8 mouse cellular contexts compared by ENCODE assay signal in the genomic region with DNA sequence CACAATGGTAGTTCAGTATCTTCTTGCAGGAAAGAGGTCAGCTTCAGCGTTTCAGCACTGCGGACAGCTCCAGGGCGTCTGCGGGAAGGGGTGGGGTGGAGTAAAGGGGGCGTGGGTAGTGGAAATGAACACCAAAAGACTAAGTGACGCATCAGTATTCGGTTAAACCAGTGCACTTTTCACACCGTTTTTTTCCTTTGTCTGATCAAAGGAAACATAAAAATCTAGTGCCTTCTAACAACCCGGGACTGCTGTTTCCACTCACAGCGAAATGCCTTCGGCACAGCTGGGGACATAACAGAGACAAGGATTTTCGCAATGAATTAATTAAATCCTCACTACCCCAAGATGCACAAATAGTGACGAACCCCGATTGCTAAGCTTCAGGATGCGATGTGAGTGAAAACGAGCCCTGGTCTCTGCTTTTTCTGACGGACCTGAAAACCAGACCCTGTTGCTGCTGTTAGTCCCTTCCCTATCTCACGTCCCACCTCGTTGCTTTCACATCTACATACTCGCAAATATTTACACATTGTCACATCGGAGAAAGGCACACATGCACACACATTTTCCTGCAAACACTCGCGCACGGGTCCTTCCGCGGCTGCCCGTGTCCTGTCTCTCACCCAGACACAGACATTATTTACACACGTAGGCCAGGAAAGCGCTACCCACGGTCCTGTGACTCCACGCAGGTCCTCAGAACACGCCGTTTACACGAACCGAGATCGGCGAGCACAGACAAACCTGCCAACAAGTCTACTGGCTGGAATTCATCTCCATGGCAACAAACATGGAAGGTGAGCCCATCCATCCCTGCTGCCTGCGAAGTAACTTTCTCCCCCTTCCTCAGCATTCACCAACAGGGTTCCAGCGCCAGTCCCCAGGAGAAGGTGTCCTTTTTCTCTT. TPM values are rescaled to one million over a fixed set of nuclear protein-coding genes. Genes with fewer than 3 reads are reported as not detected.
A peak's percentile ranks its signal among the peaks of the same experiment; 100 is the strongest.
DNase-seq lines count a peak whose midpoint lies in the region; ATAC-seq and TF ChIP-seq lines count a peak whose summit lies in the region.

A gene (plus strand): TSS at position 790 of the 909 bp plus-strand sequence.

- DNase-seq in brain, embryonic 14.5 days (ENCODE audit: low read depth), result peak; percentile 86
- DNase-seq in forebrain, embryonic 11.5 days (ENCODE audit: low spot score), result peak; percentile 89
- peak; percentile 81 to 92 for DNase-seq in heart, postnatal 10 days
- DNase-seq in kidney, postnatal 25 days, result peak; percentile 76 to 78
- peak; percentile 36 to 49 (median 43) for DNase-seq in liver, embryonic 14.5 days (ENCODE audit: low read depth in 3 of 3, low spot score in 3 of 3)
- peak; percentile 85 for DNase-seq in neural tube, embryonic 11.5 days (ENCODE audit: low spot score)

- no peak for TF ChIP-seq CTCF in C2C12 (IDR thresholded peaks at IDR 0.05; ENCODE audit: control insufficient read depth, insufficient read depth, insufficient read length)
- TF ChIP-seq CTCF in brain, embryonic 14.5 days (IDR thresholded peaks at IDR 0.05; ENCODE audit: borderline replicate concordance, extremely low read depth, insufficient read depth, insufficient read length), result no peak
- no peak for TF ChIP-seq CTCF in liver, embryonic 14.5 days (IDR thresholded peaks at IDR 0.05; ENCODE audit: low read depth)

- peak within 1 kb of the TSS; percentile 70 for H3K4me2 ChIP-seq in forebrain, embryonic 11.5 days (ENCODE audit: low read depth, low read length, severe bottlenecking)
- peak within 1 kb of the TSS; percentile 51 for H3K4me2 ChIP-seq in liver, embryonic 14.5 days (ENCODE audit: low read depth)
- peak within 1 kb of the TSS; percentile 64 for H3K4me2 ChIP-seq in neural tube, embryonic 11.5 days (ENCODE audit: low read depth)
- peak within 1 kb of the TSS; percentile 48 for H3K4me2 ChIP-seq in stomach, embryonic 16.5 days (ENCODE audit: low read depth, low read length)

- TF ChIP-seq EP300 in liver, embryonic 14.5 days (IDR thresholded peaks at IDR 0.05; ENCODE audit: low read depth), result no peak

- peak within 1 kb of the TSS; percentile 22 for H3K4me3 ChIP-seq in C2C12 (ENCODE audit: insufficient read depth, poor library complexity, severe bottlenecking)
- H3K4me3 ChIP-seq in forebrain, embryonic 11.5 days (ENCODE audit: low read depth, low read length), result peak within 1 kb of the TSS; percentile 28
- peak within 1 kb of the TSS in 1 of 2 experiments; percentile 11; a peak in 1 of 4 replicates for H3K4me3 ChIP-seq in liver, embryonic 14.5 days (ENCODE audit: insufficient read depth in 1 of 2, low read depth in 2 of 2, low read length in 2 of 2)
- peak within 1 kb of the TSS; percentile 32 for H3K4me3 ChIP-seq in neural tube, embryonic 11.5 days (ENCODE audit: low read depth, low read length)
- peak within 1 kb of the TSS; percentile 36 for H3K4me3 ChIP-seq in stomach, embryonic 16.5 days (replicated peaks; ENCODE audit: low read length)

- H3K4me1 ChIP-seq in forebrain, embryonic 11.5 days (replicated peaks; ENCODE audit: control insufficient read depth, insufficient read depth, low read length), result no peaks in the 10 kb centered on the region
- H3K4me1 ChIP-seq in liver, embryonic 14.5 days (replicated peaks; ENCODE audit: control insufficient read depth in 2 of 2, insufficient read depth in 2 of 2, low read length in 1 of 2), result 0 out of 4 replicates have a peak, but pooled peaks cover 0 to 2% of the 10 kb centered on the region in 2 experiments
- H3K4me1 ChIP-seq in neural tube, embryonic 11.5 days (ENCODE audit: control insufficient read depth, insufficient read depth, low read length), result no peaks in the 10 kb centered on the region; the same call in 1 of the 2 replicates
- 0 out of 2 replicates have a peak, but pooled peaks cover 5% of the 10 kb centered on the region for H3K4me1 ChIP-seq in stomach, embryonic 16.5 days (ENCODE audit: control insufficient read depth, insufficient read depth, low read length)

- intact Hi-C loops in heart, postnatal 10 days (cut with DNase I), result no loop called here

- H3ac ChIP-seq in C2C12 (ENCODE audit: control insufficient read depth, insufficient read length, low read depth), result no peak within 1 kb of the TSS

- H3K9ac ChIP-seq in forebrain, embryonic 11.5 days (ENCODE audit: low read length), result peak within 1 kb of the TSS; percentile 32; the same call in 1 of the 2 replicates
- no peak within 1 kb of the TSS for H3K9ac ChIP-seq in liver, embryonic 14.5 days (replicated peaks)
- H3K9ac ChIP-seq in neural tube, embryonic 11.5 days (ENCODE audit: low read length), result 0 out of 2 replicates have a peak within 1 kb of the TSS, but pooled peaks have one; percentile 11
- no peak within 1 kb of the TSS for H3K9ac ChIP-seq in stomach, embryonic 16.5 days (ENCODE audit: low read length)

- no peaks in the 10 kb centered on the region for H3K9me3 ChIP-seq in forebrain, embryonic 11.5 days (ENCODE audit: control insufficient read depth, low read length)
- H3K9me3 ChIP-seq in liver, embryonic 14.5 days (ENCODE audit: control insufficient read depth, low read length), result no peaks in the 10 kb centered on the region
- no peaks in the 10 kb centered on the region for H3K9me3 ChIP-seq in neural tube, embryonic 11.5 days (ENCODE audit: control insufficient read depth, low read length)
- no peaks in the 10 kb centered on the region for H3K9me3 ChIP-seq in stomach, embryonic 16.5 days (replicated peaks; ENCODE audit: control insufficient read depth, low read length)

- no peaks in the 10 kb centered on the region for H3K27me3 ChIP-seq in C2C12 (ENCODE audit: control insufficient read depth, insufficient read depth, insufficient read length)
- no peaks in the 10 kb centered on the region for H3K27me3 ChIP-seq in forebrain, embryonic 11.5 days (ENCODE audit: control insufficient read depth, insufficient read depth, low read length)
- no peaks in the 10 kb centered on the region; the same call in 1 of the 2 replicates for H3K27me3 ChIP-seq in liver, embryonic 14.5 days (ENCODE audit: control insufficient read depth, insufficient read depth, low read length)
- no peaks in the 10 kb centered on the region for H3K27me3 ChIP-seq in neural tube, embryonic 11.5 days (ENCODE audit: control insufficient read depth, insufficient read depth, low read length)
- no peaks in the 10 kb centered on the region for H3K27me3 ChIP-seq in stomach, embryonic 16.5 days (ENCODE audit: control insufficient read depth, insufficient read depth, low read length)

- TF ChIP-seq POLR2A in brain, embryonic 14.5 days (IDR thresholded peaks at IDR 0.05; ENCODE audit: borderline replicate concordance, extremely low read depth, insufficient read depth, insufficient read length, poor library complexity, severe bottlenecking), result no peak

- no peaks in the 10 kb centered on the region for H3K79me2 ChIP-seq in C2C12 (ENCODE audit: control insufficient read depth, insufficient read depth)

- no peak within 1 kb of the TSS for H3K27ac ChIP-seq in forebrain, embryonic 11.5 days (ENCODE audit: low read depth, low read length)
- H3K27ac ChIP-seq in liver, embryonic 14.5 days, result no peak within 1 kb of the TSS
- H3K27ac ChIP-seq in neural tube, embryonic 11.5 days (ENCODE audit: low read depth, low read length), result no peak within 1 kb of the TSS
- H3K27ac ChIP-seq in stomach, embryonic 16.5 days (ENCODE audit: low read length), result no peak within 1 kb of the TSS

- 2% methylated on average over 39 of the region's 39 CpGs for WGBS in forebrain, embryonic 11.5 days
- 2% methylated on average over 39 of the region's 39 CpGs for WGBS in liver, embryonic 14.5 days (ENCODE audit: insufficient replicate concordance)
- 2% methylated on average over 39 of the region's 39 CpGs for WGBS in neural tube, embryonic 11.5 days
- WGBS in stomach, embryonic 16.5 days, result 2% methylated on average over 39 of the region's 39 CpGs

- no peaks in the 10 kb centered on the region for H3K36me3 ChIP-seq in C2C12 (ENCODE audit: control insufficient read depth, insufficient read depth)
- no peaks in the 10 kb centered on the region for H3K36me3 ChIP-seq in forebrain, embryonic 11.5 days (ENCODE audit: control insufficient read depth, insufficient read depth, low read length)
- H3K36me3 ChIP-seq in liver, embryonic 14.5 days (replicated peaks; ENCODE audit: control insufficient read depth, insufficient read depth, low read depth), result no peaks in the 10 kb centered on the region
- H3K36me3 ChIP-seq in neural tube, embryonic 11.5 days (ENCODE audit: control insufficient read depth, insufficient read depth, low read length), result no peaks in the 10 kb centered on the region
- no peaks in the 10 kb centered on the region for H3K36me3 ChIP-seq in stomach, embryonic 16.5 days (ENCODE audit: control insufficient read depth, insufficient read depth, low read length)

- H3K79me3 ChIP-seq in C2C12 (ENCODE audit: low read depth), result no peaks in the 10 kb centered on the region

- ATAC-seq in forebrain, embryonic 11.5 days (replicated peaks; ENCODE audit: low FRiP score), result peak; percentile 82
- no peak for ATAC-seq in liver, embryonic 14.5 days (ENCODE audit: insufficient read depth)
- ATAC-seq in neural tube, embryonic 11.5 days (ENCODE audit: insufficient read depth, low FRiP score, low TSS enrichment), result no peak
- 0 out of 2 replicates have a peak, but pooled peaks have one; percentile 56 for ATAC-seq in stomach, embryonic 16.5 days (ENCODE audit: insufficient read depth, low FRiP score)

TF ChIP-seq in C2C12, 6 proteins besides CTCF, POLR2A, EP300 and RAD21:
- TF ChIP-seq MAX (IDR thresholded peaks at IDR 0.05), result peak; percentile 68
- no peak for TF ChIP-seq MYOG (IDR thresholded peaks at IDR 0.05; ENCODE audit: control insufficient read depth, extremely low read depth, insufficient read length)
- TF ChIP-seq CEBPB (IDR thresholded peaks at IDR 0.05; ENCODE audit: low read depth), result no peak

RNA-seq across cellular contexts. Expression of the gene that starts here (rescaled TPM):
- not detected for polyA plus RNA-seq in C2C12 (2012; fragmentation: generic; extraction: Trizol)
- polyA plus RNA-seq in brain, embryonic 14.5 days (2012; rRNA removed), result 1.9 and 3.1 TPM in 2 replicates
- not detected in 2 replicates for polyA plus RNA-seq in forebrain, embryonic 11.5 days (2014; fragmentation: Nextera tagmentation; extraction: Ambion mirVana)
- not detected for total RNA-seq in heart, postnatal 10 days (2021)
- polyA plus RNA-seq in liver, embryonic 14.5 days (2012; rRNA removed), result not detected in 2 replicates
- polyA plus RNA-seq in liver, embryonic 14.5 days (2014; fragmentation: Nextera tagmentation; extraction: Ambion mirVana), result not detected in 2 replicates
- polyA plus RNA-seq in neural tube, embryonic 11.5 days (2014; fragmentation: Nextera tagmentation; extraction: Ambion mirVana), result not detected in 2 replicates
- not detected in 2 replicates for polyA plus RNA-seq in stomach, embryonic 16.5 days (2015; fragmentation: Nextera tagmentation; extraction: Ambion mirVana)

Comparison
In these comparisons a context has a peak if more than half of its experiments do, and no peak if none do; other contexts are left out.
1. Peak in DNase-seq, ATAC-seq, H3K4me3 ChIP-seq, H3K9ac ChIP-seq and H3K4me2 ChIP-seq in forebrain, embryonic 11.5 days; RNA of the gene not detected or under 1 TPM.
2. Peak in DNase-seq in heart, postnatal 10 days; RNA of the gene not detected or under 1 TPM.
3. Peak in DNase-seq and H3K4me2 ChIP-seq in liver, embryonic 14.5 days; RNA of the gene not detected or under 1 TPM.
4. Peak in DNase-seq, H3K4me3 ChIP-seq, H3K9ac ChIP-seq and H3K4me2 ChIP-seq in neural tube, embryonic 11.5 days; RNA of the gene not detected or under 1 TPM.
5. Peak in ATAC-seq, H3K4me3 ChIP-seq and H3K4me2 ChIP-seq in stomach, embryonic 16.5 days; RNA of the gene not detected or under 1 TPM.